Mouse (Mus musculus) lung, adult 2 months (tissue): ENCODE measurements at regions not wholly inside any gene's neighbourhood (a gene's known extent, or its start where the extent isn't known, plus 50 kb on each side); places are given as distances from the start of the nearest gene placed in this dataset.

Source experiments
- CTCF ChIP-seq: fragments of 200-500 bp; IDR thresholded peaks from 2 replicates; pipeline ENCODE4 v1.5.1; 2011; ENCODE audit warnings: mild to moderate bottlenecking, low read length, control low read depth; ENCODE audit not compliant: insufficient read depth
- POLR2A ChIP-seq: fragments of 200-500 bp; IDR thresholded peaks from 2 replicates; pipeline ENCODE4 v1.6.1; 2011; ENCODE audit warnings: low read depth, mild to moderate bottlenecking, control low read depth, low read length, borderline replicate concordance; ENCODE audit errors: extremely low read depth

DNA sequence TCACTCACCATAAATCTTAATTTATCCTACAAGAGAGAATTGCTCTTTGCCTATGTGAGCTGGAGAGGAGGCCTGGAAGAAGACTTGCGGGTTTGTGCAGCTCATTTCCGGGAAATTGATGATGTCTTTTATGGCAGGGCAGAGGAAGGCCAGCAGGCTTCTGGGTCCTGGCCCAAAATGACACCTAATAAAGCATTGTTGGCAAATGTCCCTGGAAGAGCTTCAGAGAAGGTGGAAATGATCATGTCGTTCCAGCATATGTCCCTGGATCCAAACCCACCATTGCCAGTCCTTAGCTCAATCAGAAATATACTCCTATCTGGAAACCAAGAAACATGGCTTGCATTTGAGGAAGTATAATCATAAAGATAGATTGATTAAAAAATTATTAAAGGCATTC, 427.9 kb upstream of the 3110018I06Rik start:
- TF ChIP-seq POLR2A, result no peak
- TF ChIP-seq CTCF, result no peak
